Comparison of ENCODE assay signal across 9 mouse cellular contexts in genomic region chr4:128652584-128653298, GRCm38 (mm10). TPM values are rescaled to one million over a fixed set of nuclear protein-coding genes. Genes with fewer than 3 reads are reported as not detected.
A peak's percentile ranks its signal among the peaks of the same experiment; 100 is the strongest.
DNase-seq lines count a peak whose midpoint lies in the region; ATAC-seq lines count a peak whose summit lies in the region.
"Had no signal": no experiment of that assay in that cellular context is flagged by ENCODE, and none has a peak within 500 bp of the region (broad histone marks: within the 10 kb centered on the region; RNA-seq: fewer than 3 reads in every experiment).

No protein-coding gene starts in this region.

- H3K4me1 ChIP-seq in kidney, embryonic 16.5 days (ENCODE audit: insufficient read depth, low read length): peaks cover 48% of the 10 kb centered on the region
- H3K4me1 ChIP-seq in embryonic facial prominence, embryonic 10.5 days: peaks cover 76% of the 10 kb centered on the region

- H3K36me3 ChIP-seq in kidney, embryonic 16.5 days (ENCODE audit: insufficient read depth, low read length): no peaks in the 10 kb centered on the region
- no peaks in the 10 kb centered on the region for H3K36me3 ChIP-seq in embryonic facial prominence, embryonic 10.5 days (replicated peaks)

- ATAC-seq in kidney, embryonic 16.5 days (ENCODE audit: low FRiP score, low TSS enrichment): no peak
- ATAC-seq in erythroblast, adult 5-6 weeks (replicated peaks; ENCODE audit: low FRiP score, poor library complexity, severe bottlenecking): no peak

- H3K27ac ChIP-seq in kidney, embryonic 16.5 days (ENCODE audit: low read length): peak overlapping the region; percentile 74
- peak overlapping the region; percentile 57 for H3K27ac ChIP-seq in embryonic facial prominence, embryonic 10.5 days (replicated peaks)

- no peak overlapping the region for H3K4me3 ChIP-seq in kidney, embryonic 16.5 days (ENCODE audit: low read length)
- H3K4me3 ChIP-seq in embryonic facial prominence, embryonic 10.5 days: no peak overlapping the region

- no peak overlapping the region for H3K4me2 ChIP-seq in kidney, embryonic 16.5 days (replicated peaks; ENCODE audit: low read depth, low read length)

- no peak for DNase-seq in kidney, adult 9 months
- DNase-seq in adrenal gland, postnatal 10 days: peak; percentile 42
- no peak for DNase-seq in embryonic facial prominence, embryonic 10.5 days (ENCODE audit: low spot score)
- peak; percentile 41 for DNase-seq in lung, postnatal 36 days
- no peak for DNase-seq in left cerebral cortex, adult 9 months (ENCODE audit: low spot score in 2 of 2)
- no peak for DNase-seq in testis, postnatal 10 days (ENCODE audit: low spot score)
- DNase-seq: kidney, postnatal 36 days had no signal

- H3K27me3 ChIP-seq in kidney, embryonic 16.5 days (ENCODE audit: insufficient read depth, low read length): no peaks in the 10 kb centered on the region
- peaks cover 31% of the 10 kb centered on the region for H3K27me3 ChIP-seq in embryonic facial prominence, embryonic 10.5 days (replicated peaks; ENCODE audit: low read depth, poor library complexity, severe bottlenecking)

- WGBS in kidney, embryonic 16.5 days: 11% methylated on average over 5 of the region's 5 CpGs
- 54% methylated on average over 5 of the region's 5 CpGs for WGBS in embryonic facial prominence, embryonic 10.5 days

- H3K9me3 ChIP-seq in kidney, embryonic 16.5 days (ENCODE audit: low read length): no peaks in the 10 kb centered on the region
- no peaks in the 10 kb centered on the region for H3K9me3 ChIP-seq in embryonic facial prominence, embryonic 10.5 days

- no peak overlapping the region for H3K9ac ChIP-seq in kidney, embryonic 16.5 days (replicated peaks; ENCODE audit: low read length)

RNA-seq across cellular contexts. Expression of gene Phc2, which starts 1.8 kb away (rescaled TPM):
- 19.4 and 21.4 TPM in 2 replicates for polyA plus RNA-seq in kidney, embryonic 16.5 days (2015; fragmentation: Nextera tagmentation; extraction: Ambion mirVana)
- 10 to 100 TPM; 76.2 to 77.8 TPM for total RNA-seq in adrenal gland, postnatal 10 days (2021)
- polyA plus RNA-seq in embryonic facial prominence, embryonic 10.5 days (2016; fragmentation: Nextera tagmentation; extraction: Ambion mirVana): 69.5 and 84.4 TPM in 2 replicates
- 7.1 and 14.0 TPM in 2 replicates for total RNA-seq in erythroblast, adult 5-6 weeks (2015; ENCODE audit: low replicate concordance)
- 3.3 and 4.5 TPM in 2 replicates for total RNA-seq in erythroblast, adult 5-6 weeks (2017; ENCODE audit: low replicate concordance)

RNA-seq across cellular contexts. Expression of gene Tlr12, which starts 34.3 kb away (rescaled TPM):
- 3.5 and 4.3 TPM in 2 replicates for polyA plus RNA-seq in kidney, embryonic 16.5 days (2015; fragmentation: Nextera tagmentation; extraction: Ambion mirVana)
- under 1 TPM; 0.63 to 0.76 TPM for total RNA-seq in adrenal gland, postnatal 10 days (2021)
- 0.41 and 0.60 TPM in 2 replicates for polyA plus RNA-seq in embryonic facial prominence, embryonic 10.5 days (2016; fragmentation: Nextera tagmentation; extraction: Ambion mirVana)
- 0.19 and 4.0 TPM in 2 replicates for total RNA-seq in erythroblast, adult 5-6 weeks (2015; ENCODE audit: low replicate concordance)
- total RNA-seq in erythroblast, adult 5-6 weeks (2017; ENCODE audit: low replicate concordance): 0.09 and 0.14 TPM in 2 replicates

RNA-seq across cellular contexts. Expression of gene Zscan20, which starts 42.8 kb away (rescaled TPM):
- polyA plus RNA-seq in kidney, embryonic 16.5 days (2015; fragmentation: Nextera tagmentation; extraction: Ambion mirVana): 4.8 and 6.6 TPM in 2 replicates
- total RNA-seq in adrenal gland, postnatal 10 days (2021): 1 to 10 TPM; 4.3 to 5.6 TPM
- polyA plus RNA-seq in embryonic facial prominence, embryonic 10.5 days (2016; fragmentation: Nextera tagmentation; extraction: Ambion mirVana): 7.1 and 7.8 TPM in 2 replicates
- 1.7 TPM in 1 of 2 replicates, not detected in the other for total RNA-seq in erythroblast, adult 5-6 weeks (2015; ENCODE audit: low replicate concordance)
- 0.85 TPM in 1 of 2 replicates, not detected in the other for total RNA-seq in erythroblast, adult 5-6 weeks (2017; ENCODE audit: low replicate concordance)

Comparison
In these comparisons a context has a peak if more than half of its experiments do, and no peak if none do; other contexts are left out.
1. DNase-seq: peak in adrenal gland, postnatal 10 days (single experiment) and lung, postnatal 36 days (single experiment); none in kidney, adult 9 months (single experiment), embryonic facial prominence, embryonic 10.5 days (single experiment), left cerebral cortex, adult 9 months (0 of 2) and testis, postnatal 10 days (single experiment).
2. RNA of gene Phc2, which starts 1.8 kb away (total RNA-seq): 76.2 to 77.8 TPM in adrenal gland, postnatal 10 days; 3.3 to 14.0 TPM in erythroblast, adult 5-6 weeks; every median in the first group is over 4 times any median in the second.